25 mouse cellular contexts compared by ENCODE assay signal in the genomic region with DNA sequence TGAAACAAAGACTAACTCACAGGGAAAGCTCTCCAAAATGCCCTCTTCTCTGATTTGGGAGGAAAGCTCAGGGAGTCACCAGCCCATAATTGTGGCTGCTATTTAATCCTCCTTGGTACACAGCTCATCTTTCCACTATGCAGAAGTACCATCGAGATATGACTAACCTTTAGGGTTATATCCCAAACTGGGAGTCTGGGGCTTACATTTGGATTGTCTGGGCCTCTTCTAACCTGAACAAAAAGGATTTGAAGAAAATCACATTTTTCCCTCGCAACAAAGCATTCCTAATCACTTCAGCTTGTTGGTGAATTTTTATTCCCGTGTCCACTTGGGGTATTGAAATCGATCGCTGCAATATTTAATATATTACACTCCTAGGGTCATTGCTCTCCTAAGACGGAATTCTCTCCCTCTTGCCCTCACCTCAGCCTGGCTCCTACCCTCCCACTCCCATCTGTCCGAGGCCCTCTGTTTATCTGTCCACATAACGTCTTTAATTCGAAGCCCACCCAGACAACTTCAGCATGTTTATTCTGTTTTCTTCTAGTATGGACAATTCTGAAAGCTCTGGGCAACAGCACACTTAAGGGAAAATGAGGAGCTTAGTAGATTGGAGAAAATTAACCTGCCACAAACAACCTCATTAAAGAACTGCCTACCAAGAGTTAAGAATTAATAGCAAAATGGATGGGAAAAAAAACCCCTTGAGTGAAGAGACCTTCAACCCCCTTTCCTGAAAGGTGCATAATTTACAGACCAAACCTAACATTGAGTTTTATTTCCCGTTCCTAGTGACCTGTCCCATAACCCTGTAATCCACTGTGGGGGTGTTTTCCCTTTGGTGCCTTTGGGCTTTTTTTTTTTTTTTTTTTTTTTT. TPM values are rescaled to one million over a fixed set of nuclear protein-coding genes. Genes with fewer than 3 reads are reported as not detected.
DNase-seq lines count a peak whose midpoint lies in the region; ATAC-seq lines count a peak whose summit lies in the region.
"Had no signal": no experiment of that assay in that cellular context is flagged by ENCODE, and none has a peak within 500 bp of the region (broad histone marks: within the 10 kb centered on the region; RNA-seq: fewer than 3 reads in every experiment).

No protein-coding gene starts in this region.

- peak; percentile 41 for DNase-seq in hindbrain, embryonic 11.5 days (ENCODE audit: low spot score)
- DNase-seq in embryonic facial prominence, embryonic 11.5 days (ENCODE audit: low spot score): peak; percentile 19
- DNase-seq in limb, embryonic 10.5 days (ENCODE audit: low spot score): no peak
- DNase-seq in left cerebral cortex, adult 8-10 months (ENCODE audit: low spot score in 2 of 2): no peak
- DNase-seq: cerebellum, adult 11-12 months; heart, postnatal 10 days; layer of hippocampus, postnatal 36 days; liver, embryonic 13.5 days; right cerebral cortex, adult 18-20 months; spleen, adult 18-20 months; thymus, postnatal 25 days had no signal

- H3K4me1 ChIP-seq in hindbrain, embryonic 11.5 days (replicated peaks; ENCODE audit: control insufficient read depth, insufficient read depth, low read length): peaks cover 21% of the 10 kb centered on the region
- peaks cover 16% of the 10 kb centered on the region for H3K4me1 ChIP-seq in hindbrain, embryonic 16.5 days (ENCODE audit: control insufficient read depth, insufficient read depth, low read depth, low read length)
- H3K4me1 ChIP-seq in midbrain, embryonic 12.5 days: peaks cover 81% of the 10 kb centered on the region
- peaks cover 30% of the 10 kb centered on the region for H3K4me1 ChIP-seq in midbrain, embryonic 16.5 days (ENCODE audit: control insufficient read depth, insufficient read depth, low read length)
- H3K4me1 ChIP-seq in embryonic facial prominence, embryonic 11.5 days (ENCODE audit: control insufficient read depth, insufficient read depth, low read length): peaks cover 10% of the 10 kb centered on the region
- peaks cover 77% of the 10 kb centered on the region for H3K4me1 ChIP-seq in limb, embryonic 10.5 days

- 42% methylated on average over 10 of the region's 10 CpGs for WGBS in hindbrain, embryonic 11.5 days
- WGBS in hindbrain, embryonic 16.5 days: 52% methylated on average over 10 of the region's 10 CpGs
- 12% methylated on average over 10 of the region's 10 CpGs for WGBS in midbrain, embryonic 12.5 days
- 46% methylated on average over 10 of the region's 10 CpGs for WGBS in midbrain, embryonic 16.5 days
- WGBS in embryonic facial prominence, embryonic 11.5 days: 36% methylated on average over 10 of the region's 10 CpGs
- 59% methylated on average over 10 of the region's 10 CpGs for WGBS in limb, embryonic 10.5 days

- no peaks in the 10 kb centered on the region for H3K27me3 ChIP-seq in hindbrain, embryonic 11.5 days (ENCODE audit: control insufficient read depth, insufficient read depth, low read length)
- no peaks in the 10 kb centered on the region for H3K27me3 ChIP-seq in hindbrain, embryonic 16.5 days (replicated peaks; ENCODE audit: control insufficient read depth, insufficient read depth, low read length)
- no peaks in the 10 kb centered on the region for H3K27me3 ChIP-seq in midbrain, embryonic 12.5 days
- no peaks in the 10 kb centered on the region for H3K27me3 ChIP-seq in midbrain, embryonic 16.5 days (ENCODE audit: control insufficient read depth, insufficient read depth, low read depth, low read length)
- no peaks in the 10 kb centered on the region for H3K27me3 ChIP-seq in embryonic facial prominence, embryonic 11.5 days (ENCODE audit: control insufficient read depth, insufficient read depth, low read length)
- no peaks in the 10 kb centered on the region for H3K27me3 ChIP-seq in limb, embryonic 10.5 days (ENCODE audit: low read depth, poor library complexity, severe bottlenecking)
- H3K27me3 ChIP-seq: neural tube, embryonic 12.5 days had no signal

- H3K27ac ChIP-seq in hindbrain, embryonic 11.5 days (ENCODE audit: low read depth, low read length): peak overlapping the region; percentile 58
- H3K27ac ChIP-seq in hindbrain, embryonic 16.5 days (ENCODE audit: low read depth, low read length): no peak overlapping the region
- peak overlapping the region; percentile 86 for H3K27ac ChIP-seq in midbrain, embryonic 12.5 days (replicated peaks)
- H3K27ac ChIP-seq in midbrain, embryonic 16.5 days (ENCODE audit: low read length): no peak overlapping the region
- H3K27ac ChIP-seq in embryonic facial prominence, embryonic 11.5 days (replicated peaks; ENCODE audit: low read depth, low read length): no peak overlapping the region; the same call in 1 of the 2 replicates
- H3K27ac ChIP-seq in limb, embryonic 10.5 days: 0 out of 2 replicates have a peak overlapping the region, but pooled peaks have one; percentile 36
- H3K27ac ChIP-seq: liver, embryonic 13.5 days; neural tube, embryonic 12.5 days had no signal

- peak overlapping the region; percentile 2; the same call in 1 of the 2 replicates for H3K9ac ChIP-seq in hindbrain, embryonic 11.5 days (ENCODE audit: low read depth, low read length)
- H3K9ac ChIP-seq in hindbrain, embryonic 16.5 days (ENCODE audit: low read depth, low read length): no peak overlapping the region
- H3K9ac ChIP-seq in midbrain, embryonic 12.5 days (replicated peaks): peak overlapping the region; percentile 83; the same call in 1 of the 2 replicates
- no peak overlapping the region for H3K9ac ChIP-seq in midbrain, embryonic 16.5 days (ENCODE audit: low read depth, low read length)
- H3K9ac ChIP-seq in embryonic facial prominence, embryonic 11.5 days (replicated peaks; ENCODE audit: low read length): no peak overlapping the region
- H3K9ac ChIP-seq: liver, embryonic 13.5 days had no signal

- no peak overlapping the region for H3K4me2 ChIP-seq in hindbrain, embryonic 11.5 days (replicated peaks; ENCODE audit: low read depth, low read length)
- no peak overlapping the region for H3K4me2 ChIP-seq in hindbrain, embryonic 16.5 days (ENCODE audit: low read length)
- H3K4me2 ChIP-seq in midbrain, embryonic 12.5 days (replicated peaks): peak overlapping the region; percentile 86
- no peak overlapping the region for H3K4me2 ChIP-seq in midbrain, embryonic 16.5 days (ENCODE audit: low read length)
- H3K4me2 ChIP-seq in embryonic facial prominence, embryonic 11.5 days (ENCODE audit: low read depth, low read length): no peak overlapping the region
- H3K4me2 ChIP-seq: liver, embryonic 13.5 days had no signal

- no peak overlapping the region for H3K4me3 ChIP-seq in hindbrain, embryonic 11.5 days (ENCODE audit: low read depth, low read length)
- H3K4me3 ChIP-seq in hindbrain, embryonic 16.5 days (ENCODE audit: low read length): no peak overlapping the region
- H3K4me3 ChIP-seq in midbrain, embryonic 12.5 days: no peak overlapping the region
- H3K4me3 ChIP-seq in midbrain, embryonic 16.5 days (ENCODE audit: low read depth, low read length): no peak overlapping the region
- no peak overlapping the region for H3K4me3 ChIP-seq in embryonic facial prominence, embryonic 11.5 days (ENCODE audit: low read depth, low read length)
- H3K4me3 ChIP-seq in limb, embryonic 10.5 days: no peak overlapping the region
- H3K4me3 ChIP-seq: liver, embryonic 13.5 days; neural tube, embryonic 12.5 days had no signal

- ATAC-seq in hindbrain, embryonic 11.5 days (ENCODE audit: low FRiP score): no peak
- ATAC-seq in hindbrain, embryonic 16.5 days: no peak
- no peak for ATAC-seq in midbrain, embryonic 12.5 days (ENCODE audit: low FRiP score, low read depth)
- no peak for ATAC-seq in midbrain, embryonic 16.5 days
- no peak for ATAC-seq in embryonic facial prominence, embryonic 11.5 days (replicated peaks; ENCODE audit: insufficient number of reproducible peaks, low FRiP score, low TSS enrichment, low read depth)
- ATAC-seq in megakaryocyte-erythroid progenitor cell, adult 5-6 weeks (replicated peaks; ENCODE audit: low FRiP score, low TSS enrichment, poor library complexity, severe bottlenecking): no peak
- ATAC-seq: intestine, embryonic 16.5 days had no signal

- H3K36me3 ChIP-seq in hindbrain, embryonic 11.5 days (ENCODE audit: control insufficient read depth, insufficient read depth, low read length): no peaks in the 10 kb centered on the region
- H3K36me3 ChIP-seq in hindbrain, embryonic 16.5 days (ENCODE audit: control insufficient read depth, insufficient read depth, low read length): no peaks in the 10 kb centered on the region
- no peaks in the 10 kb centered on the region for H3K36me3 ChIP-seq in midbrain, embryonic 12.5 days
- no peaks in the 10 kb centered on the region for H3K36me3 ChIP-seq in midbrain, embryonic 16.5 days (ENCODE audit: control insufficient read depth, insufficient read depth, low read length)
- no peaks in the 10 kb centered on the region for H3K36me3 ChIP-seq in embryonic facial prominence, embryonic 11.5 days (replicated peaks; ENCODE audit: control insufficient read depth, insufficient read depth, low read depth, low read length)
- no peaks in the 10 kb centered on the region for H3K36me3 ChIP-seq in limb, embryonic 10.5 days
- H3K36me3 ChIP-seq: liver, embryonic 13.5 days; neural tube, embryonic 12.5 days had no signal

- H3K9me3 ChIP-seq in hindbrain, embryonic 11.5 days (ENCODE audit: control insufficient read depth, low read length): no peaks in the 10 kb centered on the region
- no peaks in the 10 kb centered on the region for H3K9me3 ChIP-seq in hindbrain, embryonic 16.5 days (ENCODE audit: control insufficient read depth, low read length)
- H3K9me3 ChIP-seq in midbrain, embryonic 12.5 days: no peaks in the 10 kb centered on the region
- no peaks in the 10 kb centered on the region for H3K9me3 ChIP-seq in midbrain, embryonic 16.5 days (replicated peaks; ENCODE audit: control insufficient read depth, low read length, poor library complexity, severe bottlenecking)
- H3K9me3 ChIP-seq in embryonic facial prominence, embryonic 11.5 days (replicated peaks; ENCODE audit: control insufficient read depth, low read length): no peaks in the 10 kb centered on the region
- H3K9me3 ChIP-seq in limb, embryonic 10.5 days (replicated peaks): no peaks in the 10 kb centered on the region
- H3K9me3 ChIP-seq: liver, embryonic 13.5 days; megakaryocyte, embryonic 14.5 days; neural tube, embryonic 12.5 days had no signal

RNA-seq across cellular contexts. Expression of a gene that starts 2.9 kb away (rescaled TPM):
- 8.5 and 10.7 TPM in 2 replicates for polyA plus RNA-seq in hindbrain, embryonic 11.5 days (2014; fragmentation: Nextera tagmentation; extraction: Ambion mirVana)
- polyA plus RNA-seq in hindbrain, embryonic 16.5 days (2015; fragmentation: Nextera tagmentation; extraction: Ambion mirVana): 6.1 and 8.2 TPM in 2 replicates
- 20.5 and 21.5 TPM in 2 replicates for polyA plus RNA-seq in midbrain, embryonic 12.5 days (2016; fragmentation: Nextera tagmentation; extraction: Ambion mirVana)
- polyA plus RNA-seq in midbrain, embryonic 16.5 days (2015; fragmentation: Nextera tagmentation; extraction: Ambion mirVana): 7.5 and 10.8 TPM in 2 replicates
- 6.6 and 9.2 TPM in 2 replicates for polyA plus RNA-seq in embryonic facial prominence, embryonic 11.5 days (2014; fragmentation: Nextera tagmentation; extraction: Ambion mirVana)
- 11.5 and 11.6 TPM in 2 replicates for polyA plus RNA-seq in limb, embryonic 10.5 days (2016; fragmentation: Nextera tagmentation; extraction: Ambion mirVana)
- total RNA-seq in left cerebral cortex, adult 8-10 months (2022): 1 to 10 TPM; 1.8 to 3.5 (median 2.2) TPM
- total RNA-seq in megakaryocyte-erythroid progenitor cell, adult 5-6 weeks (2014; fragmentation: Nextera tagmentation): not detected in 2 replicates
- total RNA-seq in megakaryocyte-erythroid progenitor cell, adult 5-6 weeks (2017): not detected in 2 replicates

RNA-seq across cellular contexts. Expression of a gene that starts 14.2 kb away (rescaled TPM):
- 19.6 and 20.1 TPM in 2 replicates for polyA plus RNA-seq in hindbrain, embryonic 11.5 days (2014; fragmentation: Nextera tagmentation; extraction: Ambion mirVana)
- 4.4 and 5.8 TPM in 2 replicates for polyA plus RNA-seq in hindbrain, embryonic 16.5 days (2015; fragmentation: Nextera tagmentation; extraction: Ambion mirVana)
- 23.8 and 26.6 TPM in 2 replicates for polyA plus RNA-seq in midbrain, embryonic 12.5 days (2016; fragmentation: Nextera tagmentation; extraction: Ambion mirVana)
- 5.0 and 7.4 TPM in 2 replicates for polyA plus RNA-seq in midbrain, embryonic 16.5 days (2015; fragmentation: Nextera tagmentation; extraction: Ambion mirVana)
- 15.5 and 16.9 TPM in 2 replicates for polyA plus RNA-seq in embryonic facial prominence, embryonic 11.5 days (2014; fragmentation: Nextera tagmentation; extraction: Ambion mirVana)
- polyA plus RNA-seq in limb, embryonic 10.5 days (2016; fragmentation: Nextera tagmentation; extraction: Ambion mirVana): 7.0 and 11.5 TPM in 2 replicates
- total RNA-seq in left cerebral cortex, adult 8-10 months (2022): 10 to 100 TPM in 1 of 4 experiments, 1 to 10 TPM in 3; 7.9 to 10.6 (median 8.5) TPM
- not detected in 2 replicates for total RNA-seq in megakaryocyte-erythroid progenitor cell, adult 5-6 weeks (2014; fragmentation: Nextera tagmentation)
- total RNA-seq in megakaryocyte-erythroid progenitor cell, adult 5-6 weeks (2017): not detected in 2 replicates
- total RNA-seq: common myeloid progenitor, adult 5-6 weeks had no signal

RNA-seq across cellular contexts. Expression of a gene that starts 20.4 kb away (rescaled TPM):
- polyA plus RNA-seq in hindbrain, embryonic 11.5 days (2014; fragmentation: Nextera tagmentation; extraction: Ambion mirVana): 48.0 and 62.2 TPM in 2 replicates
- 37.5 and 42.9 TPM in 2 replicates for polyA plus RNA-seq in hindbrain, embryonic 16.5 days (2015; fragmentation: Nextera tagmentation; extraction: Ambion mirVana)
- 64.9 and 70.4 TPM in 2 replicates for polyA plus RNA-seq in midbrain, embryonic 12.5 days (2016; fragmentation: Nextera tagmentation; extraction: Ambion mirVana)
- polyA plus RNA-seq in midbrain, embryonic 16.5 days (2015; fragmentation: Nextera tagmentation; extraction: Ambion mirVana): 43.7 and 45.8 TPM in 2 replicates
- 40.8 and 44.3 TPM in 2 replicates for polyA plus RNA-seq in embryonic facial prominence, embryonic 11.5 days (2014; fragmentation: Nextera tagmentation; extraction: Ambion mirVana)
- polyA plus RNA-seq in limb, embryonic 10.5 days (2016; fragmentation: Nextera tagmentation; extraction: Ambion mirVana): 56.9 and 65.3 TPM in 2 replicates
- total RNA-seq in left cerebral cortex, adult 8-10 months (2022): 10 to 100 TPM; 53.3 to 62.7 (median 56.5) TPM
- 124 and 133 TPM in 2 replicates for total RNA-seq in megakaryocyte-erythroid progenitor cell, adult 5-6 weeks (2014; fragmentation: Nextera tagmentation)
- total RNA-seq in megakaryocyte-erythroid progenitor cell, adult 5-6 weeks (2017): 71.4 and 79.9 TPM in 2 replicates

RNA-seq across cellular contexts. Expression of a gene that starts 37.9 kb away (rescaled TPM):
- polyA plus RNA-seq in hindbrain, embryonic 11.5 days (2014; fragmentation: Nextera tagmentation; extraction: Ambion mirVana): not detected in 2 replicates
- polyA plus RNA-seq in hindbrain, embryonic 16.5 days (2015; fragmentation: Nextera tagmentation; extraction: Ambion mirVana): not detected in 2 replicates
- not detected in 2 replicates for polyA plus RNA-seq in midbrain, embryonic 12.5 days (2016; fragmentation: Nextera tagmentation; extraction: Ambion mirVana)
- polyA plus RNA-seq in midbrain, embryonic 16.5 days (2015; fragmentation: Nextera tagmentation; extraction: Ambion mirVana): not detected in 2 replicates
- not detected in 2 replicates for polyA plus RNA-seq in embryonic facial prominence, embryonic 11.5 days (2014; fragmentation: Nextera tagmentation; extraction: Ambion mirVana)
- polyA plus RNA-seq in limb, embryonic 10.5 days (2016; fragmentation: Nextera tagmentation; extraction: Ambion mirVana): not detected in 2 replicates
- total RNA-seq in left cerebral cortex, adult 8-10 months (2022): not detected
- total RNA-seq in megakaryocyte-erythroid progenitor cell, adult 5-6 weeks (2014; fragmentation: Nextera tagmentation): not detected in 2 replicates
- total RNA-seq in megakaryocyte-erythroid progenitor cell, adult 5-6 weeks (2017): not detected in 2 replicates
- total RNA-seq: adrenal gland, adult 18-20 months; common myeloid progenitor, adult 5-6 weeks; ES-E14; heart, adult 8-10 months; heart, postnatal 10 days; layer of hippocampus, postnatal 36 days had no signal
- polyA plus RNA-seq: intestine, embryonic 16.5 days; limb, embryonic 11.5 days; liver, embryonic 13.5 days; lung, embryonic 16.5 days; neural tube, embryonic 12.5 days; stomach, embryonic 16.5 days had no signal

Comparison
In these comparisons a context has a peak if more than half of its experiments do, and no peak if none do; other contexts are left out.
1. H3K27ac ChIP-seq: peak in hindbrain, embryonic 11.5 days (single experiment), midbrain, embryonic 12.5 days (single experiment) and limb, embryonic 10.5 days (single experiment); none in hindbrain, embryonic 16.5 days (single experiment), midbrain, embryonic 16.5 days (single experiment) and embryonic facial prominence, embryonic 11.5 days (single experiment).
2. H3K9ac ChIP-seq: peak in hindbrain, embryonic 11.5 days (single experiment) and midbrain, embryonic 12.5 days (single experiment); none in hindbrain, embryonic 16.5 days (single experiment), midbrain, embryonic 16.5 days (single experiment) and embryonic facial prominence, embryonic 11.5 days (single experiment).
3. DNase-seq: peak in hindbrain, embryonic 11.5 days (single experiment) and embryonic facial prominence, embryonic 11.5 days (single experiment); none in limb, embryonic 10.5 days (single experiment) and left cerebral cortex, adult 8-10 months (0 of 2).